Mouse (Mus musculus) midbrain, embryonic 15.5 days (tissue): ENCODE results near the gene Ugt1a2. TPM values are rescaled to one million over a fixed set of nuclear protein-coding genes. Genes with fewer than 3 reads are reported as not detected.

Experiments used
- ATAC-seq: fragments of 200-750 bp; cut with Nextera tagmentation; replicated peaks from 2 replicates; pipeline ENCODE4 v1.8.0; 2017; ENCODE audit warnings: moderate TSS enrichment
- H3K27ac ChIP-seq: fragments of 300-500 bp; sonication (generic); 2 replicates; pipeline ENCODE4 v1.5.1; 2015; ENCODE audit warnings: mild to moderate bottlenecking, inconsistent platforms
- H3K27me3 ChIP-seq: fragments of 300-500 bp; sonication (generic); replicated peaks from 2 replicates; pipeline ENCODE4 v1.6.1; 2015; ENCODE audit warnings: inconsistent platforms
- H3K36me3 ChIP-seq: fragments of 300-500 bp; sonication (generic); replicated peaks from 2 replicates; pipeline ENCODE4 v1.6.1; 2015; ENCODE audit warnings: inconsistent platforms
- H3K4me1 ChIP-seq: fragments of 300-500 bp; sonication (generic); 2 replicates; pipeline ENCODE4 v1.6.1; 2015; ENCODE audit warnings: inconsistent platforms
- H3K4me2 ChIP-seq: fragments of 300-500 bp; sonication (generic); 2 replicates; pipeline ENCODE4 v1.6.1; 2015; ENCODE audit warnings: inconsistent platforms, mild to moderate bottlenecking, moderate library complexity
- H3K4me3 ChIP-seq: fragments of 300-500 bp; sonication (generic); 2 replicates; pipeline ENCODE4 v1.5.1; 2015; ENCODE audit warnings: mild to moderate bottlenecking, inconsistent platforms
- H3K9ac ChIP-seq: fragments of 300-500 bp; sonication (generic); 2 replicates; pipeline ENCODE4 v1.6.1; 2015; ENCODE audit warnings: mild to moderate bottlenecking, inconsistent platforms
- H3K9me3 ChIP-seq: fragments of 300-500 bp; sonication (generic); 2 replicates; pipeline ENCODE4 v1.6.1; 2016; ENCODE audit warnings: inconsistent platforms
- WGBS: fragments of 180-500 bp; shearing (Covaris S2); methylation state at CpG from one replicate; pipeline ENCODE4 v1.1.7; 2015; ENCODE audit warnings: mixed read lengths; 5-methylcytosine and 5-hydroxymethylcytosine counted together
- polyA plus RNA-seq: library from polyadenylated mRNA; unstranded; fragments of >200 nt; fragmentation: Nextera tagmentation; extraction: Ambion mirVana; gene quantifications from 2 replicates; pipeline ENCODE4 v1.2.1, GENCODE M21; 2015

Gene Ugt1a2
- polyA plus RNA-seq, 1 experiment from 2014 or later: not detected

GRCm38 (mm10) chr1:88263778-88264177, 63.4 kb downstream of the Ugt1a2 start:
- no peak overlapping the region for H3K4me3 ChIP-seq
- H3K27me3 ChIP-seq: no peaks in the 10 kb centered on the region
- H3K9ac ChIP-seq: no peak overlapping the region
- H3K4me2 ChIP-seq: no peak overlapping the region
- WGBS: 92% methylated on average over 5 of the region's 5 CpGs
- H3K27ac ChIP-seq: no peak overlapping the region
- H3K4me1 ChIP-seq: no peaks in the 10 kb centered on the region
- no peaks in the 10 kb centered on the region for H3K9me3 ChIP-seq
- ATAC-seq: no peak
- H3K36me3 ChIP-seq: peaks cover 77% of the 10 kb centered on the region

- no peak overlapping the region for H3K4me3 ChIP-seq
- WGBS: 90% methylated on average over 7 of the region's 7 CpGs
Measured at GRCm38 (mm10) chr1:88264237-88264868, 64.0 kb downstream of the Ugt1a2 start.

DNA sequence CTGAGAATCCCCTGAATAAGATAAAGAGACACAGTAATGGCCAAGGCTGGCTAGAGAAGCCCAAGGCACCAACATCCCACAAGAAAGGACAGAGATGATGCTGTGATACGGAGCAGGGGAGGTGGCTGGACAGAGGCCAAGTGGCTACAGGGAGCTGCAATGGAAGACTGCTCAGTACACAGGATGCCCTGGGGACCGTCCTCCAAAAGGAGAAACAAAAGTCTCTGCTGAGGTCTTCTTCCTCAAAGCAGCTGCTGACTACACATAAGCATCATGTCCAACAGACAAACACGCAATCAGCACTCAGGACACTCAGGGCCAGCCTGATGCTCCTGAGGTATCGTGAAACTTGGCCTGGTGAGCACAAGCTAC, 64.5 kb downstream of the Ugt1a2 start:
- no peak overlapping the region for H3K9ac ChIP-seq
- H3K4me1 ChIP-seq: no peaks in the 10 kb centered on the region
- 79% methylated on average over 4 of the region's 4 CpGs for WGBS
- no peak overlapping the region for H3K4me3 ChIP-seq
- H3K9me3 ChIP-seq: no peaks in the 10 kb centered on the region
- peaks cover 88% of the 10 kb centered on the region for H3K36me3 ChIP-seq
- H3K4me2 ChIP-seq: no peak overlapping the region
- no peak overlapping the region for H3K27ac ChIP-seq
- no peak for ATAC-seq
- no peaks in the 10 kb centered on the region for H3K27me3 ChIP-seq

More at GRCm38 (mm10) chr1:88264237-88264868, 64.0 kb downstream of the Ugt1a2 start:
- Histone ChIP-seq H3K36me3 (peaks cover 83% of the 10 kb centered on the region), H3K27ac (no peak overlapping the region), H3K9me3 (no peaks in the 10 kb centered on the region), H3K4me1 (no peaks in the 10 kb centered on the region), H3K9ac (no peak overlapping the region), H3K4me2 (no peak overlapping the region), H3K27me3 (no peaks in the 10 kb centered on the region)
- ATAC-seq: no peak

DNA sequence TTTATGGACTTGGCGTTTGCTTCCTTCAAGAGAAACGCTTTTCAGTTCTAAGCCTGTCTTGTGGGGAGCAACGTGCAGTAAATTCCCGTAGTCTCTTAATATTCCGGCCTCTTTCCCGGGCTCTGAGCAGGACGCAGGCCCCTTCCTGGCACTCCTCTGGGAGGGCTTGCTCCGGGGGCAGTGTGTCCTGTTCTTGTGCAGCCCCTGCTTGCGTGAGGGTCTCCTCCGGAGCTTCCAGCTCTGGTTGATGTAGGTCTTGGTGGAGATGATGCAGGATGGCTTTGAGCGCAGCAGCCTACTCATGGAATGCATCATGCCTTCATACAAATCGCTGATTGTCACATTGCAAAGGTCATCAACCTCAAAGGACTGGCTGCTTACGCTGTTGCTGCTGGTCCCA, 65.7 kb downstream of the Ugt1a2 start:
- H3K27ac ChIP-seq: no peak overlapping the region
- no peak overlapping the region for H3K4me3 ChIP-seq
- no peaks in the 10 kb centered on the region for H3K4me1 ChIP-seq
- peaks cover 87% of the 10 kb centered on the region for H3K36me3 ChIP-seq
- H3K9me3 ChIP-seq: no peaks in the 10 kb centered on the region
- 90% methylated on average over 13 of the region's 13 CpGs for WGBS
- no peak overlapping the region for H3K9ac ChIP-seq
- ATAC-seq: no peak
- no peak overlapping the region for H3K4me2 ChIP-seq
- no peaks in the 10 kb centered on the region for H3K27me3 ChIP-seq

DNA sequence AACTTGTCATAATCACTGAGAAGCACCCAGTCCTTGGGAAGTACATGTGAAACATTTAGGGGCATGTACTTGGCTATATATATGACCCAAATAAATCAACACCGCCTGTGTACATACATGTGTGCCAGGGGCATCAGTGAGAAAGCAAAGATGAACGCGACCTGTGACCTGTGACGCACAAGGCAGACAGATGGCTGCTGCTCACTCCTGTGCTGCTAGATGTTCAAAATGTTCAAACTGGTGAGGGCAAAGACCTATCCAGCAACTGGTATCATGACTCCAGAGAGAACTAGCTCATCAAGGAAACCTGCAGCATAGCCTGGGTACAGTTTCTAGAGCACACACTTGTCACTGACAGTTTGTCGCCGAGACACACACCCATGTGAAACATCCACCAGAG, 67.1 kb downstream of the Ugt1a2 start:
- no peak overlapping the region for H3K27ac ChIP-seq
- peaks cover 76% of the 10 kb centered on the region for H3K36me3 ChIP-seq
- no peak overlapping the region for H3K4me2 ChIP-seq
- H3K27me3 ChIP-seq: no peaks in the 10 kb centered on the region
- H3K9me3 ChIP-seq: no peaks in the 10 kb centered on the region
- no peaks in the 10 kb centered on the region for H3K4me1 ChIP-seq
- no peak for ATAC-seq
- 95% methylated on average over 6 of the region's 6 CpGs for WGBS
- no peak overlapping the region for H3K9ac ChIP-seq
- no peak overlapping the region for H3K4me3 ChIP-seq

DNA sequence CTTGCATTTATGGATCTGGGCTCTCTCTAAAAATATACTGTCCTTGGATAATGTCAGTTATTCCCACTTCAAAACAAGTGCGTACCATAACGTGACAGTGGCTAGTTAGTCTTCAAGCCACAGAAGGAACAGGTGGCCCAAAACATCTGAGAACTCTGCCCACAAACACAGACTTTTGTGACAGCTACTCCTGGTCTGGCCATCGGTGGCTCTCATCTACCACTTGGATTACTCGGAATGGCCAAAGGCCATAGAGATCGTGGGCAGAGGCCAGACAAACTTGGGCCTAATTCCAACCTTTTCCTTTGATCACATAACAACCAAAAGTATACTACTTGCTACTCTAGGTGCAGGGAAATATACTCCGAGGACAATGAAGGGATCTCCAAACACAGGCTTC, 67.7 kb downstream of the Ugt1a2 start:
- WGBS: 85% methylated on average over 6 of the region's 6 CpGs
- Histone ChIP-seq H3K9me3 (no peaks in the 10 kb centered on the region), H3K4me2 (no peak overlapping the region)

More for the DNA sequence above, 67.7 kb downstream of the Ugt1a2 start:
- Histone ChIP-seq H3K4me1 (no peaks in the 10 kb centered on the region), H3K27ac (no peak overlapping the region), H3K9ac (no peak overlapping the region), H3K36me3 (peaks cover 70% of the 10 kb centered on the region), H3K4me3 (no peak overlapping the region), H3K27me3 (no peaks in the 10 kb centered on the region)
- no peak for ATAC-seq

Other genes with a start within 250 kb of the Ugt1a2 start
- gene Usp40, start 192.1 kb upstream of the Ugt1a2 start, polyA plus RNA-seq: 22.0 and 23.4 TPM in 2 replicates
- gene Ugt1a10, start 145.2 kb upstream of the Ugt1a2 start, polyA plus RNA-seq: not detected in 2 replicates
- not detected in 2 replicates for gene Ugt1a9, start 129.8 kb upstream of the Ugt1a2 start, polyA plus RNA-seq
- not detected in 2 replicates for gene Ugt1a8, start 112.8 kb upstream of the Ugt1a2 start, polyA plus RNA-seq
- gene Ugt1a7c, start 105.5 kb upstream of the Ugt1a2 start, polyA plus RNA-seq: 1.1 and 1.2 TPM in 2 replicates
- 0.45 and 0.70 TPM in 2 replicates for gene Ugt1a6b, start 97.3 kb upstream of the Ugt1a2 start, polyA plus RNA-seq
- 1.2 and 1.5 TPM in 2 replicates for gene Ugt1a6a, start 65.8 kb upstream of the Ugt1a2 start, polyA plus RNA-seq
- not detected in 2 replicates for gene Ugt1a5, start 34.6 kb upstream of the Ugt1a2 start, polyA plus RNA-seq
- gene Dnajb3, start 5.2 kb downstream of the Ugt1a2 start, polyA plus RNA-seq: 13.2 and 13.5 TPM in 2 replicates
- gene Ugt1a1, start 11.4 kb downstream of the Ugt1a2 start, polyA plus RNA-seq: not detected in 2 replicates
- 0.50 and 0.86 TPM in 2 replicates for gene Mroh2a, start 26.4 kb downstream of the Ugt1a2 start, polyA plus RNA-seq
- gene Hjurp, start 77.0 kb downstream of the Ugt1a2 start, polyA plus RNA-seq: 85.4 and 86.4 TPM in 2 replicates
- gene Trpm8, start 77.1 kb downstream of the Ugt1a2 start, polyA plus RNA-seq: 0.09 and 0.10 TPM in 2 replicates
- 0.69 and 0.77 TPM in 2 replicates for gene Spp2, start 206.4 kb downstream of the Ugt1a2 start, polyA plus RNA-seq